Comparison of ENCODE assay signal across 8 mouse cellular contexts in the genomic region with DNA sequence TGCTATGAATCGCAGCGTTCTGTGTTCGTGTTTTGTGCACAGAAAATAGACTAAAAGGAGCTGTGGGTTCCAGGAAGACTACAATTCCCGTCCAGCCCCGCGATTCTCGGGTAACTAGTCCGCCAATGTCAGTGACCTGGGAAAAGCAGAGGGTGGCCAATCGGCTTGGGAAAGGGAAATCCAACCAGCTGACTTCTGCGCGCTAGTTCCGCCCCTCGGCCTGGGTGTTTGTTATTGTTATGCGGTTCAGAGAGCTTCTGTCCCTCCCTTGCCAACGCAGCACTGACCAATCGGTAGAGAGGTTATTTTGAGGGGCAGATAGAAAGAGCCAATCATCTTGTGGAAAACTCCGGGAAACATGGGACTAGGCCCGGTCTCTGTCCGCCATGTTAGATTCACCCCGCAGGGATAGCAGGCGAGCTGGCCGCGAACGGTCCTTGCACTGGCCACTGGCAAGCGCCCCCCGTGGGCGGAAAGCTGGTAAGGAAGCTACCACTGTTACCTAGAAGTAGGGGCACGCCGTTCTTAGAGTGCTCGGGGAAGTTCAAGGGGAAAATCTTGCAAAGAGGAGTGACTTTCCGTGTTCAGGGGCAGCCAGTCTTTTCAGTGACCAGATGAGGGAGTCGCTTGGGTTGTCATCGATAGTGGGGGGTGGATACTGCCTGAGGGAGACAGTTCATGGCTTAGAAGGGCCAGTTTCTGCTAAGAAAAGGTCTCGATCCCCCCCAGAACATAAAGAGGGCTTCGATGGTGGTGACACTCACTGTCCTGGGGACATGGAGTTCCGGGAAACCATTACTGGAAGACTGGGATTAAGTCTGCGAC. TPM values are rescaled to one million over a fixed set of nuclear protein-coding genes. Genes with fewer than 3 reads are reported as not detected.
A peak's percentile ranks its signal among the peaks of the same experiment; 100 is the strongest.
DNase-seq lines count a peak whose midpoint lies in the region; ATAC-seq and TF ChIP-seq lines count a peak whose summit lies in the region.

No protein-coding gene starts in this region.

- peak overlapping the region; percentile 85 for H3K4me3 ChIP-seq in hindbrain, embryonic 10.5 days
- H3K4me3 ChIP-seq in lung, postnatal 0 days (ENCODE audit: low read depth, low read length) = peak overlapping the region; percentile 83

- H3K4me1 ChIP-seq in hindbrain, embryonic 10.5 days (replicated peaks) = peaks cover 27% of the 10 kb centered on the region
- H3K4me1 ChIP-seq in lung, postnatal 0 days (ENCODE audit: insufficient read depth, low read depth, low read length) = peaks cover 5% of the 10 kb centered on the region; the same call in 1 of the 2 replicates

- peak; percentile 58 for TF ChIP-seq CTCF in lung, postnatal 0 days (IDR thresholded peaks at IDR 0.05)

- peak overlapping the region; percentile 98 for H3K27ac ChIP-seq in hindbrain, embryonic 10.5 days
- peak overlapping the region; percentile 97 for H3K27ac ChIP-seq in lung, postnatal 0 days (ENCODE audit: low read length)

- H3K4me2 ChIP-seq in lung, postnatal 0 days (replicated peaks; ENCODE audit: low read depth, low read length) = peak overlapping the region; percentile 53

- 0 out of 2 replicates have a peak, but pooled peaks have one; percentile 8 for TF ChIP-seq EP300 in lung, postnatal 0 days (IDR thresholded peaks at IDR 0.05)

- peak; percentile 98 for DNase-seq in MN1 (ENCODE audit: low spot score)
- peak; percentile 96 for DNase-seq in cerebellum, adult 8-10 months
- DNase-seq in forelimb bud, embryonic 11.5 days (ENCODE audit: low read depth, low spot score) = peak; percentile 99
- peak; percentile 97 for DNase-seq in hindbrain, embryonic 10.5 days (ENCODE audit: low spot score)
- peak; percentile 99 for DNase-seq in layer of hippocampus, adult 9-11 months
- peak; percentile 100 for DNase-seq in lung, postnatal 0 days (ENCODE audit: low spot score)
- DNase-seq in retina, adult 2 months (ENCODE audit: low read depth, low spot score) = peak; percentile 98
- DNase-seq in thymus, postnatal 4 days = peak; percentile 91

- H3K9me3 ChIP-seq in hindbrain, embryonic 10.5 days = no peaks in the 10 kb centered on the region
- no peaks in the 10 kb centered on the region for H3K9me3 ChIP-seq in lung, postnatal 0 days (ENCODE audit: low read length)

- under 1% methylated on average over 37 of the region's 37 CpGs for WGBS in hindbrain, embryonic 10.5 days
- under 1% methylated on average over 37 of the region's 37 CpGs for WGBS in lung, postnatal 0 days

- no peaks in the 10 kb centered on the region for H3K27me3 ChIP-seq in hindbrain, embryonic 10.5 days (ENCODE audit: insufficient read depth, poor library complexity, severe bottlenecking)
- H3K27me3 ChIP-seq in lung, postnatal 0 days (replicated peaks; ENCODE audit: insufficient read depth, low read length) = no peaks in the 10 kb centered on the region

- H3K36me3 ChIP-seq in hindbrain, embryonic 10.5 days = peaks cover 47% of the 10 kb centered on the region
- no peaks in the 10 kb centered on the region for H3K36me3 ChIP-seq in lung, postnatal 0 days (ENCODE audit: insufficient read depth, low read length)

- H3K9ac ChIP-seq in lung, postnatal 0 days (replicated peaks; ENCODE audit: low read depth) = peak overlapping the region; percentile 93

- peak; percentile 97 for ATAC-seq in lung, postnatal 0 days

RNA-seq across cellular contexts. Expression of a gene that starts 0.7 kb away (rescaled TPM):
- 71.0 and 81.8 TPM in 2 replicates for polyA plus RNA-seq in hindbrain, embryonic 10.5 days (2016; fragmentation: Nextera tagmentation; extraction: Ambion mirVana)
- 57.2 and 58.7 TPM in 2 replicates for polyA plus RNA-seq in lung, postnatal 0 days (2015; fragmentation: Nextera tagmentation; extraction: Ambion mirVana)

RNA-seq across cellular contexts. Expression of a gene that starts 0.9 kb away (rescaled TPM):
- 16.1 and 25.3 TPM in 2 replicates for polyA plus RNA-seq in hindbrain, embryonic 10.5 days (2016; fragmentation: Nextera tagmentation; extraction: Ambion mirVana)
- polyA plus RNA-seq in lung, postnatal 0 days (2015; fragmentation: Nextera tagmentation; extraction: Ambion mirVana) = 0.42 and 1.5 TPM in 2 replicates

RNA-seq across cellular contexts. Expression of a gene that starts 29.4 kb away (rescaled TPM):
- polyA plus RNA-seq in hindbrain, embryonic 10.5 days (2016; fragmentation: Nextera tagmentation; extraction: Ambion mirVana) = 1.7 and 4.3 TPM in 2 replicates
- 7.6 TPM in 2 replicates for polyA plus RNA-seq in lung, postnatal 0 days (2015; fragmentation: Nextera tagmentation; extraction: Ambion mirVana)

RNA-seq across cellular contexts. Expression of a gene that starts 46.4 kb away (rescaled TPM):
- not detected in 2 replicates for polyA plus RNA-seq in hindbrain, embryonic 10.5 days (2016; fragmentation: Nextera tagmentation; extraction: Ambion mirVana)
- polyA plus RNA-seq in lung, postnatal 0 days (2015; fragmentation: Nextera tagmentation; extraction: Ambion mirVana) = not detected in 2 replicates

Comparison
In these comparisons a context has a peak if more than half of its experiments do, and no peak if none do; other contexts are left out.
1. Peak in every context shown above with its lines: DNase-seq, ATAC-seq, H3K4me3 ChIP-seq and H3K27ac ChIP-seq.